Mouse (Mus musculus): ENCODE measurements around the gene Fdxacb1. TPM values are rescaled to one million over a fixed set of nuclear protein-coding genes. Genes with fewer than 3 reads are reported as not detected.
A peak's percentile ranks its signal among the peaks of the same experiment; 100 is the strongest.

The Fdxacb1 gene
- polyA plus RNA-seq, 1 experiment from 2014 or later, result 9.0 TPM

DNA sequence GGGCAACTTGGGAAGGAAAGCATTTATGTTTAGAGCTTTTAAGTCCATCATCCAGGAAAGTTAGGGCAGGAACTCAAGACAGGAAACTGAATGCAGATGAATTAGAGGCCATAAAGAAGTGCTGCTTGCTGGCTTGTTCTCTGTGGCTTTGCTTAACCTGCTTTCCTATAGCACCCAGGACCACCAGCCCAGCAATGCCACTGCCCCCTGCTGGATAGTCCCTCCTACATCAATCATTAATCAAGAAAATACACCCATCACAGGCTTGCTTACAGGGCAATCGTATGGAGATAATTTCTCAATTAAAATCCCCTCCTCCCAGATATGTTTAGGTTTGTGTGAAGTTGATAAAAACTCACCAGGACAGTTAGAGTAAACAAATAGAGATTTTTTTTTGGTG, 4.7 kb upstream of the Fdxacb1 start:
- no peak overlapping the region for H3K4me2 ChIP-seq (ENCODE audit: low read length)
- H3K4me1 ChIP-seq (ENCODE audit: control insufficient read depth in 2 of 2, insufficient read depth in 2 of 2, low read length in 2 of 2), result peaks cover 2 to 4% of the 10 kb centered on the region in 2 experiments; a peak in 3 of 4 replicates
- 67% methylated on average over 1 of the region's 1 CpGs for WGBS
- H3K36me3 ChIP-seq (ENCODE audit: control insufficient read depth, insufficient read depth, low read length), result peaks cover 4% of the 10 kb centered on the region; the same call in 1 of the 2 replicates
- no peaks in the 10 kb centered on the region for H3K9me3 ChIP-seq (ENCODE audit: control insufficient read depth, low read length)
- no peaks in the 10 kb centered on the region for H3K27me3 ChIP-seq (ENCODE audit: control insufficient read depth, insufficient read depth, low read length)
- ATAC-seq (ENCODE audit: insufficient number of reproducible peaks, insufficient read depth, low FRiP score, low read depth), result no peak
- no peak overlapping the region for H3K27ac ChIP-seq (replicated peaks in 1 of 2; ENCODE audit: control insufficient read depth in 1 of 2, insufficient read depth in 1 of 2, low read depth in 2 of 2, low read length in 2 of 2)
- no peak overlapping the region for H3K9ac ChIP-seq (ENCODE audit: low read length)
- H3K4me3 ChIP-seq (ENCODE audit: control insufficient read depth in 1 of 2, insufficient read depth in 1 of 2, low read depth in 1 of 2, low read length in 2 of 2), result no peak overlapping the region

DNA sequence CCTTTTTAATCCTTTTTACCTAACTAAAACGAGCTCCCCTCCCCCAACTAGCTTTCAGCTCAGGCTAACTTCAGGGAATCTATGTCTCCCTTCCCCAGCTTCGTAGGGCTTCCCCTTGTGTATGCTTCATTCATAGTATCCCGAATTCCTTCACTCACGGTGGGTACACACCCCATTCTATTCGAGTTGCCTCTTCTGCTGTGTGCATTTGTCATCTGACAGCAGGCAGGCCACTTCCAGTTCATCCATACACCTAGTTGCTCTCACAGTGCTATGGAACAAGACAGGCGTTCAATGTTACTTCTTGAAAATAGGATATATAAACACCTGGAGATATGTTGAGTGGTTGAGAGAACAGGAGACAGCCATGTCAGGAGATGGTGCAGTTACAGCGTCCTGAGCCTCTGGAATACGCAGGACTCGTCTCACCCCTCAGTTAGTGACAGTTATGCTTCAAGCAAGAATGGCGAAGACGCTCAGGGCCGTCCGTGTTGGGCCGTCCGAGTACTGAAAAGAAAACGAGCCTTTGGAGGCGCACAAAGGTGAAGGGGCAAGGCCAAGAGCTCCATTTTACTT, 417 bp upstream of the Fdxacb1 start:
- H3K9ac ChIP-seq (ENCODE audit: low read length), result peak overlapping the region; percentile 83
- ATAC-seq (ENCODE audit: insufficient number of reproducible peaks, insufficient read depth, low FRiP score, low read depth), result no peak
- WGBS, result 5% methylated on average over 17 of the region's 17 CpGs

GRCm38 (mm10) chr9:50770011-50770410, 2.0 kb downstream of the Fdxacb1 start:
- Histone ChIP-seq H3K27me3 (ENCODE audit: control insufficient read depth, insufficient read depth, low read length) (no peaks in the 10 kb centered on the region), H3K9me3 (ENCODE audit: control insufficient read depth, low read length) (no peaks in the 10 kb centered on the region), H3K4me1 (ENCODE audit: control insufficient read depth in 2 of 2, insufficient read depth in 2 of 2, low read length in 2 of 2) (peaks cover 2 to 23% of the 10 kb centered on the region in 2 experiments; a peak in 3 of 4 replicates), H3K4me3 (ENCODE audit: control insufficient read depth in 1 of 2, insufficient read depth in 1 of 2, low read depth in 1 of 2, low read length in 2 of 2) (no peak overlapping the region), H3K36me3 (ENCODE audit: control insufficient read depth, insufficient read depth, low read length) (peaks cover 21% of the 10 kb centered on the region), H3K4me2 (ENCODE audit: low read length) (no peak overlapping the region), H3K9ac (ENCODE audit: low read length) (no peak overlapping the region), H3K27ac (replicated peaks in 1 of 2; ENCODE audit: control insufficient read depth in 1 of 2, insufficient read depth in 1 of 2, low read depth in 2 of 2, low read length in 2 of 2) (no peak overlapping the region)
- WGBS, result 72% methylated on average over 2 of the region's 2 CpGs
- ATAC-seq (ENCODE audit: insufficient number of reproducible peaks, insufficient read depth, low FRiP score, low read depth), result no peak

More for the DNA sequence above, 417 bp upstream of the Fdxacb1 start:
- H3K27ac ChIP-seq (replicated peaks in 1 of 2; ENCODE audit: control insufficient read depth in 1 of 2, insufficient read depth in 1 of 2, low read depth in 2 of 2, low read length in 2 of 2), result peak overlapping the region; percentile 85 to 90
- peak overlapping the region; percentile 70 to 89 for H3K4me3 ChIP-seq (ENCODE audit: control insufficient read depth in 1 of 2, insufficient read depth in 1 of 2, low read depth in 1 of 2, low read length in 2 of 2)
- peak overlapping the region; percentile 83 for H3K4me2 ChIP-seq (ENCODE audit: low read length)
- no peaks in the 10 kb centered on the region for H3K9me3 ChIP-seq (ENCODE audit: control insufficient read depth, low read length)
- H3K36me3 ChIP-seq (ENCODE audit: control insufficient read depth, insufficient read depth, low read length), result peaks cover 23% of the 10 kb centered on the region
- H3K4me1 ChIP-seq (ENCODE audit: control insufficient read depth in 2 of 2, insufficient read depth in 2 of 2, low read length in 2 of 2), result peaks cover 2 to 13% of the 10 kb centered on the region in 2 experiments; a peak in 3 of 4 replicates
- no peaks in the 10 kb centered on the region for H3K27me3 ChIP-seq (ENCODE audit: control insufficient read depth, insufficient read depth, low read length)

DNA sequence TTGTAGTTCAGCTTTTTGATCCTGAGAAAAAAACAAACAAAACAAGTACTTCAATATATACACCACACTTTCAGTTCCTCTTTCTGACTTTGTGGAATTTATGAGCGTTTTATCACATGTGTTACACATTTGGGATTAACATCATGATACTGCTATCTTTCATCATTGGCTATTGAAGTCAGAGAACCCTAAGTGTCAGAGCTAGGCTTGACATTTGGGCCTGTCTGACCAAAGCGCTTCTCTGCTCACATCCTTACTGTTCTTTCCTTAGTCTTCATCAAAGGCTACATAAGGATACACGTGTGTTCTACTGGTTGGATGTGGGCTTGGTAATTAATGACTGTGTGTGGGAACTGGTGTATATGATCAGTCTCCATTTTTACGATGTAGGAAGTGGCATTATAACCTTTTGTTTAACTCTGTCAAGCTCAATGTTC, 6.0 kb downstream of the Fdxacb1 start:
- no peak overlapping the region for H3K4me3 ChIP-seq (ENCODE audit: control insufficient read depth in 1 of 2, insufficient read depth in 1 of 2, low read depth in 1 of 2, low read length in 2 of 2)
- H3K4me2 ChIP-seq (ENCODE audit: low read length), result peak overlapping the region; percentile 82
- H3K9ac ChIP-seq (ENCODE audit: low read length), result no peak overlapping the region; the same call in 1 of the 2 replicates
- ATAC-seq (ENCODE audit: insufficient number of reproducible peaks, insufficient read depth, low FRiP score, low read depth), result no peak
- peaks cover 2 to 23% of the 10 kb centered on the region in 2 experiments; a peak in 3 of 4 replicates for H3K4me1 ChIP-seq (ENCODE audit: control insufficient read depth in 2 of 2, insufficient read depth in 2 of 2, low read length in 2 of 2)
- H3K36me3 ChIP-seq (ENCODE audit: control insufficient read depth, insufficient read depth, low read length), result peaks cover 24% of the 10 kb centered on the region
- no peaks in the 10 kb centered on the region for H3K27me3 ChIP-seq (ENCODE audit: control insufficient read depth, insufficient read depth, low read length)
- 75% methylated on average over 4 of the region's 4 CpGs for WGBS
- H3K27ac ChIP-seq (replicated peaks in 1 of 2; ENCODE audit: control insufficient read depth in 1 of 2, insufficient read depth in 1 of 2, low read depth in 2 of 2, low read length in 2 of 2), result no peak overlapping the region
- H3K9me3 ChIP-seq (ENCODE audit: control insufficient read depth, low read length), result no peaks in the 10 kb centered on the region

DNA sequence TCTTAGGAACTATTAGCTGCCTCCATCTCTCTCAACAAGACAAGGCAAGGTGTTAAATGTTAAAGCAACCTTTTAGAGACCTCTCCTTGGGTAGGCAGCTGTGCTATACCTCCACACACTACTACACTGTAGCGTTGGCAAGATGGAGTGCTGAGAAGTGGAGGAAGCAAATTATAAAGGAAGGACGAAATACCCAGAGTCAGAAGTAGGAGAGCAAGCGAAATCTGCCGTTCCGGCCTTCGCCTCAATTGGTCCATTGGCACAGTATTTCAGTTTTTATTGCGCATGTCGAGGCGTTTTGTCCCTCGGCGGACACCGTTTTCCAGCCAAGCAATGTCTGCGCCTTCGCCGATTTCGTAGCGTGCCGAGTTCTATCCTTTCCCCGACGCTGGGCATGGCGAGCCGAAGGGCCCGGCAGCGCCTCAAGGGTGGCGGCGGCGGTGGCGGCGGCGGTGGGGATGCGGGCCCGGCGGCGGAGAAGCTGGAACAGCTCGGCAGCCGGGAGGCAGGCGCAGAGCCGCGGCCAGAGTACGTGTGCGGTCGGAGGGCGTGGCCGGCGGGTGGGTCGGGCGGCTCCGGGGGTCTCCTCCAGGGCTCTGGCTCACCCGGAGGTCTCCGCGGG, 7.1 kb downstream of the Fdxacb1 start, which contains the start of the genes Alg9 and 1110032A03Rik:
Gene Alg9, plus strand, starts transcription at position 29 of the 622 bp plus-strand sequence.
Gene 1110032A03Rik, minus strand, starts transcription at position 530 of the 622 bp plus-strand sequence.
- peak within 1 kb of the TSS; percentile 92 for H3K4me3 ChIP-seq (ENCODE audit: control insufficient read depth in 1 of 2, insufficient read depth in 1 of 2, low read depth in 1 of 2, low read length in 2 of 2)
- ATAC-seq (ENCODE audit: insufficient number of reproducible peaks, insufficient read depth, low FRiP score, low read depth), result peak; percentile 66
- H3K36me3 ChIP-seq (ENCODE audit: control insufficient read depth, insufficient read depth, low read length), result peaks cover 35% of the 10 kb centered on the region
- peak within 1 kb of the TSS; percentile 91 for H3K9ac ChIP-seq (ENCODE audit: low read length)
- H3K27ac ChIP-seq (replicated peaks in 1 of 2; ENCODE audit: control insufficient read depth in 1 of 2, insufficient read depth in 1 of 2, low read depth in 2 of 2, low read length in 2 of 2), result peak within 1 kb of the TSS; percentile 25 to 51; a peak in 1 of 4 replicates
- peaks cover 2 to 17% of the 10 kb centered on the region in 2 experiments; a peak in 2 of 4 replicates for H3K4me1 ChIP-seq (ENCODE audit: control insufficient read depth in 2 of 2, insufficient read depth in 2 of 2, low read length in 2 of 2)
- peak within 1 kb of the TSS; percentile 82 for H3K4me2 ChIP-seq (ENCODE audit: low read length)
- no peaks in the 10 kb centered on the region for H3K27me3 ChIP-seq (ENCODE audit: control insufficient read depth, insufficient read depth, low read length)
- H3K9me3 ChIP-seq (ENCODE audit: control insufficient read depth, low read length), result no peaks in the 10 kb centered on the region
- WGBS, result 0% methylated on average over 42 of the region's 51 CpGs

- peak; percentile 51; the same call in 1 of the 2 replicates for ATAC-seq (ENCODE audit: insufficient number of reproducible peaks, insufficient read depth, low FRiP score, low read depth)
- H3K27me3 ChIP-seq (ENCODE audit: control insufficient read depth, insufficient read depth, low read length), result no peaks in the 10 kb centered on the region
- WGBS, result under 1% methylated on average over 28 of the region's 30 CpGs
- peak overlapping the region; percentile 82 for H3K4me2 ChIP-seq (ENCODE audit: low read length)
- peak overlapping the region; percentile 91 for H3K9ac ChIP-seq (ENCODE audit: low read length)
- H3K9me3 ChIP-seq (ENCODE audit: control insufficient read depth, low read length), result no peaks in the 10 kb centered on the region
- peak overlapping the region in 1 of 2 experiments; percentile 51; a peak in 1 of 4 replicates for H3K27ac ChIP-seq (replicated peaks in 1 of 2; ENCODE audit: control insufficient read depth in 1 of 2, insufficient read depth in 1 of 2, low read depth in 2 of 2, low read length in 2 of 2)
- H3K4me1 ChIP-seq (ENCODE audit: control insufficient read depth in 2 of 2, insufficient read depth in 2 of 2, low read length in 2 of 2), result peaks cover 2 to 17% of the 10 kb centered on the region in 2 experiments; a peak in 2 of 4 replicates
- H3K36me3 ChIP-seq (ENCODE audit: control insufficient read depth, insufficient read depth, low read length), result peaks cover 38% of the 10 kb centered on the region
- H3K4me3 ChIP-seq (ENCODE audit: control insufficient read depth in 1 of 2, insufficient read depth in 1 of 2, low read depth in 1 of 2, low read length in 2 of 2), result peak overlapping the region; percentile 92
These were observed 7.7 kb downstream of the Fdxacb1 start for GRCm38 (mm10) chr9:50775662-50776126.

- WGBS, result 58% methylated on average over 11 of the region's 11 CpGs
- H3K27ac ChIP-seq (replicated peaks in 1 of 2; ENCODE audit: control insufficient read depth in 1 of 2, insufficient read depth in 1 of 2, low read depth in 2 of 2, low read length in 2 of 2), result 0 out of 4 replicates have a peak overlapping the region, but pooled peaks of 1 of the 2 experiments have one; percentile 51
- no peak for ATAC-seq (ENCODE audit: insufficient number of reproducible peaks, insufficient read depth, low FRiP score, low read depth)
- H3K4me2 ChIP-seq (ENCODE audit: low read length), result peak overlapping the region; percentile 82
- H3K9me3 ChIP-seq (ENCODE audit: control insufficient read depth, low read length), result no peaks in the 10 kb centered on the region
- H3K4me3 ChIP-seq (ENCODE audit: control insufficient read depth in 1 of 2, insufficient read depth in 1 of 2, low read depth in 1 of 2, low read length in 2 of 2), result peak overlapping the region; percentile 92
- peak overlapping the region; percentile 91 for H3K9ac ChIP-seq (ENCODE audit: low read length)
- H3K36me3 ChIP-seq (ENCODE audit: control insufficient read depth, insufficient read depth, low read length), result peaks cover 41% of the 10 kb centered on the region
- no peaks in the 10 kb centered on the region for H3K27me3 ChIP-seq (ENCODE audit: control insufficient read depth, insufficient read depth, low read length)
- peaks cover 2 to 17% of the 10 kb centered on the region in 2 experiments; a peak in 2 of 4 replicates for H3K4me1 ChIP-seq (ENCODE audit: control insufficient read depth in 2 of 2, insufficient read depth in 2 of 2, low read length in 2 of 2)
These were observed 8.2 kb downstream of the Fdxacb1 start for GRCm38 (mm10) chr9:50776162-50776760.
